Mouse (Mus musculus): ENCODE measurements around the gene Rpgrip1l.

DNA sequence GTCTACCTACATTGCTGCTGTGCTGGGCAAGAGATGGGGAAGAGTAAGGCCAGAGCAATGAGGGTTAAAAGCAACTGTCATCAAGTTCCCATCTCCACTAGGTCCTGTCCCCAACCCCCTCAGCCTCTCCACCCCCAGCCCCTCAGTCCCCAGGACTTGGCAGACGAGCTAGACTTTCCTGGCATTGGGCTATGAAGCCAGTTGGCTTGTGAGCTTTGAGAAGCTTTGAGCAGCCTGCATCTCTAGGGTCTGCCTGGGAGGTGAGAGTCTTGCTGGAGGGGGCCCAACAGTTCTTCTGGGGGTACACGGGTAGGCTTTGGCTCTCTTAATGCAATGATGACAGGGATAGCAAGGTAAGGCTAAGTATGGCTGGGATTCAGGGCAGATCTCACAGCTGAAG is 119.0 kb downstream of the Rpgrip1l start:
- no peak for TF ChIP-seq POLR2A (IDR thresholded peaks at IDR 0.05; ENCODE audit: insufficient read depth, low read depth, low read length)
- no peak for TF ChIP-seq CTCF (IDR thresholded peaks at IDR 0.05; ENCODE audit: insufficient read depth, low read depth, low read length)
